Mouse (Mus musculus) gastrocnemius, adult 18-20 months (tissue): ENCODE data around the gene Mapkapk5. TPM values are rescaled to one million over a fixed set of nuclear protein-coding genes. Genes with fewer than 3 reads are reported as not detected.
"Not testable (repeated sequence)": the region's sequence is repeated elsewhere in the genome, so short reads cannot be mapped to it uniquely, and the experiment has no call there.

Source experiments
- DNase-seq: peaks from one replicate; pipeline ENCODE4 v3.0.0; 2021; ENCODE audit warnings: low spot score
- total RNA-seq, 2 experiments: library from RNA; stranded (reverse); gene quantifications; 2 replicates each; pipeline ENCODE4 v1.2.3; 2021

Gene Mapkapk5
- total RNA-seq, 2 experiments from 2014 or later, result 133 to 140 TPM

DNA sequence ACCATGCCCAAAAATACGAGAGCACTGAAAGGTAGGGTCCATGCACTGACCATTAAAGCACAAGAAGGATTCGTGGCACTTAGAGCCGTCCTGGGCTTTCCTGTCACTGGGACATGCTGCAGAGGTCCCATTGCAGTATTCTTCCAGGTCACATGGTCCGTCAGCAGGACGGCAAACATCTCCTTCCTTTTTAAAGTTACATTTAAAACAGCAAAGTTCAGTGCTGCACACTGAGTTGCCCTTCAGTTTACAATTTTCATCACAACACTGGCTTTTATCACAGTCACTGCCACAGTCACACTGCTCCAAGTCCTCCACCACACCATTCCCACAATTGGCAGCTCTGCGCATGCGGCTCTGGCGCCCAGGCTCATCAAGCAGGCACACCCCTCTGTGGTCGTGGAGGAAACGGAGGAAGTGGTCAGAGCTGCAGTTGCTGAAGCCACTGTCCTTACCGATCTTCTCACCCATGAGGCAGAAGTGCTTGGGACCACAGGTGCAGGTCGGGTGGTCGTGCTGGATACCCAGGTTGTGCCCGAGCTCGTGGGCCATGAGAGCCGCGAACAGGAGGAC lies 44.2 kb downstream of the Mapkapk5 start:
- not testable (repeated sequence) for DNase-seq

DNA sequence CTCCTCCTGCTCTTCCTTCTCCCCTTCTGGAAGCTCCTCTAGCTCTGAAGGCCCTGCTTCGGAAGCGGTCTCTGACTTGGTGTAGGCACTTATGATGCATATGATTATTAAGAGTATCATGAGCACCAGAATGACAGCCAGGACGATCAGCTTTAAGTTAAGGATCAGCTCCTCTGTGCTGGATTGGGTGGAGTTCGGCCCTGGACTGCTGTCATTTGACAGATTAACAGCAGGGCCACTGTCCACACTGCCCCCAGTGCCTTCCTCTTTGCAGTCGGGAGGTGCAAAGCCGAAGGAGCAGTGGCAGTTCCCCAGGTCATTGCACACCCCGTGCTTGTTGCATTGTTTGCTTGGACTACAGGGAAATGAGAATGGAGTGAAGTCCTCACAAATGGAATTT lies 45.0 kb downstream of the Mapkapk5 start:
- DNase-seq, result no peak

DNA sequence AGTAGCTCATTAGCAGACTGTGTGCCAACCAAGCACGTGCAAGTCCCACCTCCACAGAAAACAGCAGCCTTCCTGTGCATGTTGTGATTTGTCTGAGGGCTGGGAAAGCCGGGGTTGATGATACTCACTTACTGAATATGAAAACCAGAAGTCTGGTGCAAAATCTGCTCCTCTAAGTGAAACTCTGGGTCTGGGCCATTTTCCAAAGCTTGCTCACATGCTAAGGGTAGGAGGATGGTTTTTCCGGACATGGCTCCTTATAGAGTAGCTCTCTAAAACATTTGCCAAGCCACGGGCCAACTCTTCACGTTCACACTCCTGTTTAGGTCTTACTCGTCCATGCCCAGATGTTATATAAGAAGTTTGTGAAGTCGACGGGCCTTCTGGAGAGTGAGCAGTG lies 52.4 kb downstream of the Mapkapk5 start:
- DNase-seq, result no peak

DNA sequence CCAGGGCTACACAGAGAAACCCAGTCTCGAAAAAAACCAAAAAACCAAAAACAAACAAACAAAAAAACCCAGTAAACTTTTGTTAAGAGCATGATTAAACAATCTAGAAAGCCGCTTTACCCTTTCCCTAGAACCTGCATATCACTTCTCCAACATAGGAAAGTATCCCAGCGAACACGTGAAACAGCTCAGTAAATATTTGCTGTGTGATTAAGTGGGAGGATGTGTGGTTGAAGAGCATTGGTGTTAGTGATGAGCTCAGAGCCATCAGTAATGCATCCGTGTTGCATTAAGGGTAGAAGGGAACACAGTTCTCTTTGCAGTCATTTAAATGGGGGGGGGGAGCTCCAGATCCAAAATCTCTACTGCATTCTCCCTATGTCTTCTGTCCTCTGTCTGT lies 60.9 kb downstream of the Mapkapk5 start:
- DNase-seq, result no peak

DNA sequence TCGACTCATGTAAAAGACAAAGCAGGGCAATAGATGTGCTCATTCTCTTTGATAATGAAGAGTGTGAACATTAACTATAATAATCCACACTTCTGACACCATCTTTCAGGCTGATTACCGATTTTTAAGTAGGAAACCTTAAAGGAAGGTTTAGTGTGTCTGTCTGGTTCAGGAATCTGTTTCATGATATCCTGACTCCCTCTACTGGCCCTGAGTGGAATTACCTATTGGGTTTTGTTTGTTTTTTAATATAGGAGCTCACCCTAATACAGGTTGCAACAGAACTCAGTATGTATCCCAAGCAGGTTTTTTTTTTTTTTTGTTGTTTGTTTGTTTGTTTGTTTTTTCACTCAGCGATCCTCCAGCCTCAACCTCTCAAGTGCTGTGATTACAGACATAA lies 68.0 kb downstream of the Mapkapk5 start:
- peak; percentile 58 for DNase-seq

DNA sequence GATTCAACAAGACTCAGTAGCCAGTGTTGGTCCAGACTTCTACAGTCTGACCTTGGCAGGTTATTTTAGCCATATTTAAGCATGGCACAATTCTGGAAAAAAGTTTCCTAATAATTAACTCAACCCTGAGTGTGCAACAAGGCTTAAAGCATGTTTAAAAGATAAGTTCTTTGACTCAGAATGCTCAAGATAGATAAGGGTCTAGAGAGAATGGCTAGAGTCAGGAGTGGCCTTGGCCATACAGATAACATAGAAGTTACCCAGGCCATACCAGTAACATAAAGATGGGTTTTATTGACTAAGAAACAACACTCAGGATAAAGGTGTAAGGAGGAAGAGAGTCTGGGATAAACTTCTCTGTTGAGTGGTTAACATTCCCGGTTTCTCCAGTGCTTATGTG lies 69.7 kb downstream of the Mapkapk5 start:
- DNase-seq, result no peak

Other genes starting within 250 kb of the Mapkapk5 start
- 10 to 100 TPM; 45.9 to 48.0 TPM for gene Trafd1, start 160.3 kb downstream of the Mapkapk5 start, total RNA-seq
- gene Naa25, start 148.0 kb downstream of the Mapkapk5 start, total RNA-seq, result 10 to 100 TPM; 25.9 to 29.7 TPM
- 1 to 10 TPM; 7.4 to 7.5 TPM for gene Tmem116, start 94.0 kb downstream of the Mapkapk5 start, total RNA-seq
- 10 to 100 TPM; 28.6 to 38.1 TPM for gene Erp29, start 93.4 kb downstream of the Mapkapk5 start, total RNA-seq
- not detected for gene Adam1b, start 42.5 kb downstream of the Mapkapk5 start, total RNA-seq
- gene Adam1a, start 423 bp downstream of the Mapkapk5 start, total RNA-seq, result 1 to 10 TPM; 1.7 to 2.0 TPM
- not detected for gene Gm42878, start 423 bp downstream of the Mapkapk5 start, total RNA-seq
- gene Aldh2, start 47.9 kb upstream of the Mapkapk5 start, total RNA-seq, result 100 to 1,000 TPM; 172 to 203 TPM
- gene Acad12, start 73.0 kb upstream of the Mapkapk5 start, total RNA-seq, result 10 to 100 TPM; 26.0 to 27.8 TPM
- gene Acad10, start 114.6 kb upstream of the Mapkapk5 start, total RNA-seq, result 10 to 100 TPM; 10.2 to 11.8 TPM
- 10 to 100 TPM; 29.7 to 31.8 TPM for gene Brap, start 114.7 kb upstream of the Mapkapk5 start, total RNA-seq
- gene Atxn2, start 165.4 kb upstream of the Mapkapk5 start, total RNA-seq, result 100 to 1,000 TPM in 1 of 2 experiments, 10 to 100 TPM in 1; 80.1 to 109 TPM